Mouse (Mus musculus) lung, postnatal 0 days (tissue): ENCODE data around the gene Pi16.

Experiments used
- CTCF ChIP-seq: IDR thresholded peaks from 2 replicates; pipeline ENCODE4 v1.5.1; 2016; ENCODE audit warnings: antibody characterized with exemption, mild to moderate bottlenecking
- EP300 ChIP-seq: IDR thresholded peaks from 2 replicates; pipeline ENCODE4 v1.6.1; 2016; ENCODE audit warnings: antibody characterized with exemption, mild to moderate bottlenecking, control low read depth

- TF ChIP-seq CTCF (no peak), EP300 (no peak)
Measured at GRCm38 (mm10) chr17:29330221-29330620, 12.7 kb downstream of the Pi16 start.
